Mouse (Mus musculus): Measurements from ENCODE around the gene Kif3c.
A peak's percentile ranks its signal among the peaks of the same experiment; 100 is the strongest.

Kif3c gene

GRCm38 (mm10) chr12:3424179-3424578, 59.2 kb downstream of the Kif3c start:
- DNase-seq (ENCODE audit: low read depth, low spot score), result no peak

GRCm38 (mm10) chr12:3425375-3426341, 60.7 kb downstream of the Kif3c start:
- peak; percentile 80 for DNase-seq (ENCODE audit: low read depth, low spot score)

- DNase-seq (ENCODE audit: low read depth, low spot score), result peak; percentile 100
Observed at GRCm38 (mm10) chr12:3426530-3427034, 61.6 kb downstream of the Kif3c start, which contains the start of gene Asxl2. Asxl2 (plus strand) TSS chr12:3426857.

- DNase-seq (ENCODE audit: low read depth, low spot score), result peak; percentile 86
Observed at GRCm38 (mm10) chr12:3427067-3427889, 62.3 kb downstream of the Kif3c start.

GRCm38 (mm10) chr12:3427891-3428775, 63.2 kb downstream of the Kif3c start:
- no peak for DNase-seq (ENCODE audit: low read depth, low spot score)

- peak; percentile 23 for DNase-seq (ENCODE audit: low read depth, low spot score)
Observed at GRCm38 (mm10) chr12:3429681-3430442, 64.9 kb downstream of the Kif3c start.

- DNase-seq (ENCODE audit: low read depth, low spot score), result no peak
Observed at GRCm38 (mm10) chr12:3430443-3430753, 65.5 kb downstream of the Kif3c start.

GRCm38 (mm10) chr12:3430985-3431384, 66.1 kb downstream of the Kif3c start:
- DNase-seq (ENCODE audit: low read depth, low spot score), result no peak

- no peak for DNase-seq (ENCODE audit: low read depth, low spot score)
Observed at GRCm38 (mm10) chr12:3433736-3434135, 68.8 kb downstream of the Kif3c start.

- DNase-seq (ENCODE audit: low read depth, low spot score), result no peak
Observed at GRCm38 (mm10) chr12:3436446-3436845, 71.5 kb downstream of the Kif3c start.

GRCm38 (mm10) chr12:3437815-3438214, 72.9 kb downstream of the Kif3c start:
- DNase-seq (ENCODE audit: low read depth, low spot score), result peak; percentile 19

GRCm38 (mm10) chr12:3440916-3441315, 76.0 kb downstream of the Kif3c start:
- no peak for DNase-seq (ENCODE audit: low read depth, low spot score)

- DNase-seq (ENCODE audit: low read depth, low spot score), result no peak
Observed at GRCm38 (mm10) chr12:3441361-3441760, 76.4 kb downstream of the Kif3c start.

GRCm38 (mm10) chr12:3453554-3453953, 88.6 kb downstream of the Kif3c start:
- no peak for DNase-seq (ENCODE audit: low read depth, low spot score)

Measured in brain, adult 2 months (tissue).